Mouse (Mus musculus) cortical plate, adult 2 months (tissue): ENCODE measurements around the gene Hck.

ENCODE experiments used
- CTCF ChIP-seq: fragments of 200-500 bp; IDR thresholded peaks from 2 replicates; pipeline ENCODE4 v1.5.1; 2011; ENCODE audit warnings: mild to moderate bottlenecking, control low read depth, low read length; ENCODE audit not compliant: insufficient read depth; ENCODE audit errors: extremely low read depth
- POLR2A ChIP-seq: fragments of 200-500 bp; IDR thresholded peaks from 2 replicates; pipeline ENCODE4 v1.6.1; 2011; ENCODE audit warnings: mild to moderate bottlenecking, low read length, control low read depth; ENCODE audit not compliant: insufficient read depth; ENCODE audit errors: extremely low read depth

DNA sequence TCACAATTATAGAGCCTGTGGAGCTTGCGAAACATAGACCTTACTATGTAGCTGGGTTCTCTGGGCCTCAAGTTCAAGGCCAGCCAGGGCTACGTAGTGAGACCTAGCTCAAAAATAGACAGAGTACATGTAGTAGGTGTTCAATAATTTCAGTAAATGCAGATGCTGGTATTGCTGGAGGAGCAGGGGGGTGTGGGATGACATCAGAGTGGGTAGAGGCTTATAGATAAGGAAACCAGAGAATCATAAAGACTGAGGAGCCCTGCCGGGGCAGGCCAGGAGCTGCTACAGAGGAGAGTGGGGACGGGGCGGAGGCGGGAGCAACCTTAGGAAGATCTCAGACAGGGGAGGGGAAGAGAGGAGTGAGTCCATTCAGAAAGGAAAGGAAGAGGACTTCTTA lies 22.7 kb upstream of the Hck start:
- TF ChIP-seq POLR2A: no peak
- TF ChIP-seq CTCF: no peak
